Mouse (Mus musculus): ENCODE data around the gene Rrp7a. TPM values are rescaled to one million over a fixed set of nuclear protein-coding genes. Genes with fewer than 3 reads are reported as not detected.

Gene Rrp7a
- polyA plus RNA-seq, 1 experiment from 2014 or later: 62.3 TPM

DNA sequence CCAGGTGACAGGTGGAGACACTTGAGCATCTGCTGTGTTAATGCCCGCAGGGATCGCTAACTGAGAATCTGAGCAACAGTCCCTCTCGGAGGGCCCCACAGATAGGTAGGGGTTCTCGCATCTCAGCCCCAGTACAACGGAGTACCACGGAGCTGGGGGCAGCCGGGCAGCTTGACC is 33.3 kb downstream of the Rrp7a start, which contains the start of gene Serhl:
Serhl (plus strand) TSS at position 78 of the 177 bp plus-strand sequence.
- no peak within 1 kb of the TSS for H3K27ac ChIP-seq (replicated peaks; ENCODE audit: low read depth, low read length)
- no peak for DNase-seq
- H3K27me3 ChIP-seq (ENCODE audit: control insufficient read depth, insufficient read depth, low read length): peaks cover 4% of the 10 kb centered on the region; the same call in 1 of the 2 replicates
- no peaks in the 10 kb centered on the region for H3K9me3 ChIP-seq (ENCODE audit: control insufficient read depth, low read length)
- peak within 1 kb of the TSS; percentile 26; the same call in 1 of the 2 replicates for H3K9ac ChIP-seq (replicated peaks; ENCODE audit: low read length)
- ATAC-seq (ENCODE audit: low FRiP score, low TSS enrichment): no peak
- WGBS: 17% methylated on average over 7 of the region's 7 CpGs
- peaks cover 15% of the 10 kb centered on the region for H3K4me1 ChIP-seq (ENCODE audit: control insufficient read depth, insufficient read depth, low read length)
- H3K36me3 ChIP-seq (ENCODE audit: control insufficient read depth, insufficient read depth, low read length): no peaks in the 10 kb centered on the region
- H3K4me3 ChIP-seq (replicated peaks; ENCODE audit: low read depth, low read length): no peak within 1 kb of the TSS
- peak within 1 kb of the TSS; percentile 38 for H3K4me2 ChIP-seq (ENCODE audit: low read length)

DNA sequence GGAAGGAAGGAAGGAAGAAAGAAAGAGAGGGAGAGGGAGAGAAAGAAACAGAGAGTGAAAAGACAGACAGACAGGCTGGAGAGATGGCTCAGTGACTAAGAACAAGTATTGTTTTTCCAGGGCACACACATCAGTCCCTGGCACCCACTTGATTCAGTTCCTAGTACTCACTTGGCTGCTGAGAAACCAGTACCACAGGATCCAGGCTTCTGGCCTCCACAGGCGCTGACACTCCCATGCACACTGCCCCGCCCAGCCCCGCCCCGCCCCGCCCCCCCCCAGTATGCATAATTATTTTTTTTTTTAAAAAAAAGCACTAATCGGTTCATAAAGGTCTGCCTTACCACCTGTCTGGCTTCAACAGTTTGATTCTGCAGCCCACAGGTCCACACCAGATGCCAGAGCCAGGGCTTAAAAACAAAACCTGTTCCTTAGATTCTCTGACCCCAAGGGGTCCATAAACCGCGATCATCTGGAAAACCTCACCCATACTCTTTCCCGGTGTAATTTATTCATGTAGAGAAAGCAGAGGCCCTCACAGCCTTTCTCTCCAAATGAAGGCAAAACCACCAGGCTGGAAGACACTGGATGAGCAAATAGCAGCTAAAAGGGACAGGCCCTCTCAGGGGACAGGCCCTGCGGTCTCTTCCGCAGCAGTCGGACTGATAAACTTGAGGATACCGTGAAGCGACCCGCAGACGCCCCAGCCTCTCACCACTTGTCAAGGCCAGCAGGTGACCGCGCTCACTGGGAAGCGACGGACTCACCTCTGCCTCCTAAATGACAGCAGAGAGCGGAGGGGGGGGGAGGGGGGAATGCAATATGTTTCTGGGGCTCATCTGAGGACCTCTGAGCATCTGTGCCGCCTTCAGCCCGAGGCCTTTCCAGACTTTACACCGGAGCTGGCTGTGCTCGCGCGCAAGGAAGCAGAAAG is 33.8 kb downstream of the Rrp7a start:
- 5% methylated on average over 27 of the region's 27 CpGs for WGBS
- Histone ChIP-seq H3K4me2 (ENCODE audit: low read length) (peak overlapping the region; percentile 38), H3K9ac (replicated peaks; ENCODE audit: low read length) (peak overlapping the region; percentile 26; the same call in 1 of the 2 replicates), H3K27me3 (ENCODE audit: control insufficient read depth, insufficient read depth, low read length) (peaks cover 4% of the 10 kb centered on the region; the same call in 1 of the 2 replicates), H3K36me3 (ENCODE audit: control insufficient read depth, insufficient read depth, low read length) (no peaks in the 10 kb centered on the region), H3K4me1 (ENCODE audit: control insufficient read depth, insufficient read depth, low read length) (peaks cover 20% of the 10 kb centered on the region), H3K9me3 (ENCODE audit: control insufficient read depth, low read length) (no peaks in the 10 kb centered on the region), H3K4me3 (replicated peaks; ENCODE audit: low read depth, low read length) (no peak overlapping the region), H3K27ac (replicated peaks; ENCODE audit: low read depth, low read length) (no peak overlapping the region)
- DNase-seq (no peak), ATAC-seq (ENCODE audit: low FRiP score, low TSS enrichment) (no peak)

DNA sequence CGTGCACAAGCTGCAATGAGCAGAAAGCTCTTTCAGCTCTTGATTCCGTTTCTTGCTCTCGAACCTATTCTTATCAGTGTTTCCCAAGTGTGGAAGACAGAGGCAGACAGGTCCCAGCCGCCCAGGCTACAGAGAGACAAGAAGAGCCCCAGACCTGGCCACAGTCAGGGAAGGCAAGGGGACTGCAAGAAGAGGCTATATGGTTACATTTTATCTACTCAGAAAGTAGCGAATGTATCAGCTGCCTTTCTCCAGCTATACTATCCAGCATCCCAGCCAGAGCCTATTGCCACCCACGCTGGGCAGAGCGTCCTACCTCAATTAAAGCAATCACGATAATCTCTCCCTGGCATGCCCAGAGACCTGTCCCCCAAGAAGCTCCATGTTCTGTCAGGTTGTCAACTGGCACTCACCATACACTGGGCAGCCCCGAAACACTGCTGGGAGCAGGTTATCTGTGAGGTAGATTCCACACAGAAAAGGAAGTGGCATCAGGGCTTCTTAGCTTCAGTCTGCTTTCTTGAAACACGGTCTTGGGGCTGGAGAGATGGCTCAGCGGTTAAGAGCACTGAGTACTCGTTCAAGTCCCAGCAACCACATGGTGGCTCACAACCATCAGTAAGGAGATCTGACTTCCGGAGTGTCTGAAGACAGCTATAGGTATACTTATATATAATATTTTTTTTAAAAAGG is 35.8 kb downstream of the Rrp7a start:
- Histone ChIP-seq H3K27ac (replicated peaks; ENCODE audit: low read depth, low read length) (no peak overlapping the region), H3K36me3 (ENCODE audit: control insufficient read depth, insufficient read depth, low read length) (no peaks in the 10 kb centered on the region), H3K9me3 (ENCODE audit: control insufficient read depth, low read length) (no peaks in the 10 kb centered on the region), H3K4me3 (replicated peaks; ENCODE audit: low read depth, low read length) (no peak overlapping the region), H3K4me2 (ENCODE audit: low read length) (no peak overlapping the region), H3K9ac (replicated peaks; ENCODE audit: low read length) (no peak overlapping the region), H3K4me1 (ENCODE audit: control insufficient read depth, insufficient read depth, low read length) (peaks cover 23% of the 10 kb centered on the region), H3K27me3 (ENCODE audit: control insufficient read depth, insufficient read depth, low read length) (peaks cover 4% of the 10 kb centered on the region; the same call in 1 of the 2 replicates)
- DNase-seq (no peak), ATAC-seq (ENCODE audit: low FRiP score, low TSS enrichment) (no peak)
- WGBS: 87% methylated on average over 13 of the region's 13 CpGs

DNA sequence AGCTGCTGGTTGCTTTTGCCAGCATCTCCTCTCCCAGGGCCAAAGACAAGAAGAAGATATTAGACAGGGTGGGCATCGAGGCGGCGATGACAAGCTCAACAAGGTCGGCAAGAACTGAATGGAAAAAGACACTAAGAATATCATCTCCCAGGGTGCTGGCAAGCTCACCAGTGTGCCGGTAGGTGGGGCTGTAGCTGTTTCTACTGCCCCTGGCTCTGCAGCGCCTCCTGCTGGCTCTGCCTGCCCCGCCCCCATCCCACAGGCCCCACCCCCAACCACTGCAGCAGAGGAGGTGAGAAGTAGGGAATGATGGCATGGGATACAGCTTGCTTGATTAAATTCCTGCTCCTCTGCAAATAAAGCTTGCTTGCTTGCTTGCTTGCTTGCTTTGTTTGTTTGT is 36.7 kb downstream of the Rrp7a start:
- ATAC-seq (ENCODE audit: low FRiP score, low TSS enrichment): no peak
- H3K4me2 ChIP-seq (ENCODE audit: low read length): no peak overlapping the region
- peaks cover 4% of the 10 kb centered on the region; the same call in 1 of the 2 replicates for H3K27me3 ChIP-seq (ENCODE audit: control insufficient read depth, insufficient read depth, low read length)
- no peaks in the 10 kb centered on the region for H3K36me3 ChIP-seq (ENCODE audit: control insufficient read depth, insufficient read depth, low read length)
- no peak for DNase-seq
- 34% methylated on average over 7 of the region's 7 CpGs for whole genome bisulfite sequencing
- H3K4me3 ChIP-seq (replicated peaks; ENCODE audit: low read depth, low read length): no peak overlapping the region
- no peaks in the 10 kb centered on the region for H3K9me3 ChIP-seq (ENCODE audit: control insufficient read depth, low read length)
- no peak overlapping the region for H3K9ac ChIP-seq (replicated peaks; ENCODE audit: low read length)
- H3K27ac ChIP-seq (replicated peaks; ENCODE audit: low read depth, low read length): no peak overlapping the region
- peaks cover 23% of the 10 kb centered on the region for H3K4me1 ChIP-seq (ENCODE audit: control insufficient read depth, insufficient read depth, low read length)

DNA sequence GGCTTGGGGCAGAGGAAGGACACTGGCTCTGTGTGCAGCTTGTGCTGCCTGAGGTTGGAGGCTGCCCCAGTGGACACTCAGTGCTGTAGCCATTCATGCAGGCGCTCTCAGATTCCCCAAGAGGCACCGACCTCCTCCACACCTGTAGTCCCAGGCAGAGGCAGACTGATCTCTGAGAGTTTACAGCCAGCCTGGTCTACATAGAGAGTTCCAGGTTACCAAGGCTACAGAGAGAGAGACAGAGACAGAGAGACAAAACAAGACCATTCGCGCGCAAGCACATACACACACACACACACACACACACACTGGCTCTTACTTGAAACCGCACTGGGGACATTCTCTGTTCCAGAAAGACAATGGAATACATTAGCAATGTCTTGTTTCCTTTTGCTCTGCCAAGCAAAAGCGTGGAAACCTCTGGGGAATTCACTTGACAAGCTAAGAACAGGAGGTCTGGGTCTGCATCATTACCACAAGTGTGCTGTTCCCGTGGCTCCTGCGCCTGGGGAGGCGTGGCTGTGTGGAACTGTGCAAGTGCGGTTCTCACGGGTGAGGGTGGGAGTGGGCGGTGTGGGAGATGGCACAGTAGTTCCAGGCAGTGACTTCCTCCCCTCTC is 38.5 kb downstream of the Rrp7a start:
- peak; percentile 43; the same call in 1 of the 2 replicates for ATAC-seq (ENCODE audit: low FRiP score, low TSS enrichment)
- Histone ChIP-seq H3K27ac (replicated peaks; ENCODE audit: low read depth, low read length) (peak overlapping the region; percentile 78), H3K4me1 (ENCODE audit: control insufficient read depth, insufficient read depth, low read length) (peaks cover 20% of the 10 kb centered on the region), H3K9me3 (ENCODE audit: control insufficient read depth, low read length) (no peaks in the 10 kb centered on the region), H3K36me3 (ENCODE audit: control insufficient read depth, insufficient read depth, low read length) (no peaks in the 10 kb centered on the region), H3K27me3 (ENCODE audit: control insufficient read depth, insufficient read depth, low read length) (no peaks in the 10 kb centered on the region), H3K4me3 (replicated peaks; ENCODE audit: low read depth, low read length) (no peak overlapping the region; the same call in 1 of the 2 replicates), H3K9ac (replicated peaks; ENCODE audit: low read length) (no peak overlapping the region; the same call in 1 of the 2 replicates), H3K4me2 (ENCODE audit: low read length) (peak overlapping the region; percentile 38)
- peak; percentile 85 for DNase-seq
- 37% methylated on average over 13 of the region's 13 CpGs for WGBS

DNA sequence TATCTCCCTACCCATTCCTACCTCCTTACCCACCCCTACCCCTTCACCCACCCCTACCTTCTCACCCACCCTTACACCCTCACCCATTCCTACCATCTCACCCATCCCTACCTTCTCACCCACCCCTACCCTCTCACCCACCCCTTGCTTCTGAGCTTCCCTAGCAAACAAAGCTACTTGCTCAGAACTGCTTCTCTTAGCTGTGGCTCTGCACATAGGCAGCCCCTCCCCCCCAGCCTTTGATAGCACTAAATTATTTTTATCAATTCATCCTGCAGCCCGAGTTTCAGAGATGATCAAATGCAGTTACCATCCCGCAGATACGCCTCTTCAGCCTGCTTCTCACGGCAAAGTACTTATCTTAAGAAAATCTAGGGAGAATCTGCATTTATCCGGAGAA is 39.1 kb downstream of the Rrp7a start:
- whole genome bisulfite sequencing: 25% methylated on average over 5 of the region's 5 CpGs
- peak overlapping the region; percentile 38 for H3K4me2 ChIP-seq (ENCODE audit: low read length)
- H3K9ac ChIP-seq (replicated peaks; ENCODE audit: low read length): no peak overlapping the region; the same call in 1 of the 2 replicates
- ATAC-seq (ENCODE audit: low FRiP score, low TSS enrichment) (peak; percentile 34; the same call in 1 of the 2 replicates), DNase-seq (peak; percentile 69)
- peak overlapping the region; percentile 78 for H3K27ac ChIP-seq (replicated peaks; ENCODE audit: low read depth, low read length)
- no peaks in the 10 kb centered on the region for H3K9me3 ChIP-seq (ENCODE audit: control insufficient read depth, low read length)
- H3K36me3 ChIP-seq (ENCODE audit: control insufficient read depth, insufficient read depth, low read length): no peaks in the 10 kb centered on the region
- no peaks in the 10 kb centered on the region for H3K27me3 ChIP-seq (ENCODE audit: control insufficient read depth, insufficient read depth, low read length)
- H3K4me1 ChIP-seq (ENCODE audit: control insufficient read depth, insufficient read depth, low read length): peaks cover 14% of the 10 kb centered on the region
- H3K4me3 ChIP-seq (replicated peaks; ENCODE audit: low read depth, low read length): no peak overlapping the region; the same call in 1 of the 2 replicates

DNA sequence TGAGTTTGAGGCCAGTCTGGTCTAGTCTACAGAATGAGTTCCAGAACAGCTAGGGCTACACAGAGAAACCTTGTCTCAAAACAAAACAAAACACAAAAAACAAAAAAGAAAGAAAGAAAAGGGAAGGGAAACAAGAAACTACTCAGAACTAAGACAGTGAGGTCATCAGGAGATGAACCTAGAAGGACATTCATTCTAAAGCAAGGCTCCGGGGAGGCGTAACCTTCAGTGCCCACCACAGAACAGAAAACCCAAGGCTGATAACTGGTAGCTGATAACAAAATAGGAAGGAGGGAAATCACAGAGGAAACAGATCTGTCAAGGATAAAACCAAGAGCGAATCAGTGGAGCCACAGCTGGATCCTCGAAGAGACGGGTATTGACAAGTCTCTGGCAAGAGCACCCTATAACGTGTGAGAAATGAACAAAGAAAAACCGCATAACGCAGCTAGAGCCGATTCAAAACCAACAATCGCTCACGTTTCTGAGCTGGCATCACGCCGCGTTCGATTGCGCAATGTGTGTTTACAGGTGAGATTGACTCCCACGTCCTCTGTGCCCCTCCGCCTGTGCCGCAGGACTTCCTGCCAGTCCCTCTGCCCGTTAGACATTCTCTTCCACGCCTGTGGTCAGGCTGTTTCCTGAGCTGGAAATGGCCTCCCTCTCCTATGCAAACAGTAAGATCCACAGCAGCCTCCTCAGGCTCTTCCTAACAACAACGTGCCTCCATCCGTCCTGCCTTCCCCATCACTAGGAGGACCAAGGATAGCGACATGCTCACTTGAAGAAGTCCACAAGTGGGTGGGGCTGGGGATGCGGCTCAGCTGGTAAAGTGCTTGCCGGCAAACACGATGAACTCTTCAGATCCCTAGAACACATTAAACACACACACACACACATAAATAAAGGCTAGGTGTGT is 46.7 kb downstream of the Rrp7a start:
- Histone ChIP-seq H3K9me3 (ENCODE audit: control insufficient read depth, low read length) (no peaks in the 10 kb centered on the region), H3K36me3 (ENCODE audit: control insufficient read depth, insufficient read depth, low read length) (no peaks in the 10 kb centered on the region), H3K27me3 (ENCODE audit: control insufficient read depth, insufficient read depth, low read length) (no peaks in the 10 kb centered on the region), H3K9ac (replicated peaks; ENCODE audit: low read length) (no peak overlapping the region), H3K27ac (replicated peaks; ENCODE audit: low read depth, low read length) (no peak overlapping the region), H3K4me3 (replicated peaks; ENCODE audit: low read depth, low read length) (no peak overlapping the region), H3K4me1 (ENCODE audit: control insufficient read depth, insufficient read depth, low read length) (no peaks in the 10 kb centered on the region), H3K4me2 (ENCODE audit: low read length) (no peak overlapping the region)
- DNase-seq (no peak), ATAC-seq (ENCODE audit: low FRiP score, low TSS enrichment) (no peak)
- 67% methylated on average over 27 of the region's 27 CpGs for WGBS

DNA sequence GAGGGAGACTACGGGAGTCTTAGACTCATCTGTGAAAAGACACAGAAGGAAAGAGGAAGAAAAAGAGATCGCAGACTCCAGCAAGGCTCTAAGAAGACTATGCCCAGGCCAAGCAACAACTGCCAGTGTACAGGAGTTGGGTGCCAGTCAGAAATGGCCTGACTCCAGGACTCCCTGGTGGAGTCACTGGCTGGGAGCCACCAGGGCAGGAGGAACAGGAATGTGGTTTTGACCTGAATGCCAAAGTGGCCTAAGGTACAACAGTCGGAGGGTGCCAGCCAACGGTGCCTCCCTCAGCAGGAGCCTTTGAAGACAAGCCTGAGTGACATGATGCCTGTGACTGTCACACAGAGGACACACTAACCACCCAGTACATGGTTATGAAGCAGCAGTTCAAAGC is 48.4 kb downstream of the Rrp7a start:
- DNase-seq (no peak), ATAC-seq (ENCODE audit: low FRiP score, low TSS enrichment) (no peak)
- Histone ChIP-seq H3K4me2 (ENCODE audit: low read length) (no peak overlapping the region), H3K36me3 (ENCODE audit: control insufficient read depth, insufficient read depth, low read length) (no peaks in the 10 kb centered on the region), H3K4me1 (ENCODE audit: control insufficient read depth, insufficient read depth, low read length) (no peaks in the 10 kb centered on the region), H3K27me3 (ENCODE audit: control insufficient read depth, insufficient read depth, low read length) (no peaks in the 10 kb centered on the region), H3K27ac (replicated peaks; ENCODE audit: low read depth, low read length) (no peak overlapping the region), H3K9ac (replicated peaks; ENCODE audit: low read length) (no peak overlapping the region), H3K9me3 (ENCODE audit: control insufficient read depth, low read length) (no peaks in the 10 kb centered on the region), H3K4me3 (replicated peaks; ENCODE audit: low read depth, low read length) (no peak overlapping the region)
- 83% methylated on average over 4 of the region's 4 CpGs for WGBS
